Mouse (Mus musculus): Measurements from ENCODE around the gene Elp4. TPM values are rescaled to one million over a fixed set of nuclear protein-coding genes. Genes with fewer than 3 reads are reported as not detected.
A peak's percentile ranks its signal among the peaks of the same experiment; 100 is the strongest.

Gene Elp4
- polyA plus RNA-seq, 1 experiment from 2014 or later = 28.2 TPM

GRCm38 (mm10) chr2:105688436-105689303 lies 215.7 kb downstream of the Elp4 start:
- no peak for ATAC-seq
- peaks cover 81% of the 10 kb centered on the region for H3K27me3 ChIP-seq (replicated peaks; ENCODE audit: control insufficient read depth, insufficient read depth, low read length)
- H3K9me3 ChIP-seq (ENCODE audit: control insufficient read depth, low read length) = no peaks in the 10 kb centered on the region
- H3K4me1 ChIP-seq (ENCODE audit: control insufficient read depth, insufficient read depth, low read length) = peaks cover 5% of the 10 kb centered on the region; the same call in 1 of the 2 replicates
- H3K4me3 ChIP-seq (ENCODE audit: low read length) = no peak overlapping the region; the same call in none of the 2 replicates
- H3K4me2 ChIP-seq (ENCODE audit: low read depth, low read length) = no peak overlapping the region
- 2% methylated on average over 25 of the region's 25 CpGs for WGBS
- H3K9ac ChIP-seq (ENCODE audit: low read depth, low read length) = no peak overlapping the region
- no peaks in the 10 kb centered on the region for H3K36me3 ChIP-seq (ENCODE audit: control insufficient read depth, insufficient read depth, low read length)
- H3K27ac ChIP-seq (ENCODE audit: low read length) = no peak overlapping the region

GRCm38 (mm10) chr2:105688011-105688410 lies 216.4 kb downstream of the Elp4 start:
- Histone ChIP-seq H3K4me3 (ENCODE audit: low read length) (no peak overlapping the region; the same call in none of the 2 replicates), H3K27ac (ENCODE audit: low read length) (no peak overlapping the region), H3K9me3 (ENCODE audit: control insufficient read depth, low read length) (no peaks in the 10 kb centered on the region), H3K36me3 (ENCODE audit: control insufficient read depth, insufficient read depth, low read length) (no peaks in the 10 kb centered on the region), H3K4me1 (ENCODE audit: control insufficient read depth, insufficient read depth, low read length) (peaks cover 5% of the 10 kb centered on the region; the same call in 1 of the 2 replicates), H3K4me2 (ENCODE audit: low read depth, low read length) (0 out of 2 replicates have a peak overlapping the region, but pooled peaks have one; percentile 25), H3K9ac (ENCODE audit: low read depth, low read length) (no peak overlapping the region), H3K27me3 (replicated peaks; ENCODE audit: control insufficient read depth, insufficient read depth, low read length) (peaks cover 81% of the 10 kb centered on the region)
- no peak for ATAC-seq
- 2% methylated on average over 17 of the region's 17 CpGs for WGBS

- 0 out of 2 replicates have a peak overlapping the region, but pooled peaks have one; percentile 25 for H3K4me2 ChIP-seq (ENCODE audit: low read depth, low read length)
- H3K4me1 ChIP-seq (ENCODE audit: control insufficient read depth, insufficient read depth, low read length) = peaks cover 5% of the 10 kb centered on the region; the same call in 1 of the 2 replicates
- no peak overlapping the region for H3K27ac ChIP-seq (ENCODE audit: low read length)
- no peak overlapping the region for H3K9ac ChIP-seq (ENCODE audit: low read depth, low read length)
- H3K9me3 ChIP-seq (ENCODE audit: control insufficient read depth, low read length) = no peaks in the 10 kb centered on the region
- WGBS = 6% methylated on average over 13 of the region's 13 CpGs
- peaks cover 81% of the 10 kb centered on the region for H3K27me3 ChIP-seq (replicated peaks; ENCODE audit: control insufficient read depth, insufficient read depth, low read length)
- H3K4me3 ChIP-seq (ENCODE audit: low read length) = peak overlapping the region; percentile 26
- H3K36me3 ChIP-seq (ENCODE audit: control insufficient read depth, insufficient read depth, low read length) = no peaks in the 10 kb centered on the region
- peak; percentile 76 for ATAC-seq
Measured at GRCm38 (mm10) chr2:105687317-105687991, 216.9 kb downstream of the Elp4 start.

- peaks cover 5% of the 10 kb centered on the region; the same call in 1 of the 2 replicates for H3K4me1 ChIP-seq (ENCODE audit: control insufficient read depth, insufficient read depth, low read length)
- H3K36me3 ChIP-seq (ENCODE audit: control insufficient read depth, insufficient read depth, low read length) = no peaks in the 10 kb centered on the region
- H3K27me3 ChIP-seq (replicated peaks; ENCODE audit: control insufficient read depth, insufficient read depth, low read length) = peaks cover 78% of the 10 kb centered on the region
- no peaks in the 10 kb centered on the region for H3K9me3 ChIP-seq (ENCODE audit: control insufficient read depth, low read length)
- H3K4me3 ChIP-seq (ENCODE audit: low read length) = peak overlapping the region; percentile 26; the same call in 1 of the 2 replicates
- no peak overlapping the region for H3K27ac ChIP-seq (ENCODE audit: low read length)
- WGBS = 2% methylated on average over 36 of the region's 36 CpGs
- ATAC-seq = no peak
- H3K9ac ChIP-seq (ENCODE audit: low read depth, low read length) = no peak overlapping the region
- no peak overlapping the region for H3K4me2 ChIP-seq (ENCODE audit: low read depth, low read length)
Measured at GRCm38 (mm10) chr2:105686363-105687316, 217.7 kb downstream of the Elp4 start.

- Histone ChIP-seq H3K27me3 (replicated peaks; ENCODE audit: control insufficient read depth, insufficient read depth, low read length) (peaks cover 84% of the 10 kb centered on the region), H3K4me2 (ENCODE audit: low read depth, low read length) (no peak overlapping the region), H3K4me3 (ENCODE audit: low read length) (no peak overlapping the region), H3K4me1 (ENCODE audit: control insufficient read depth, insufficient read depth, low read length) (peaks cover 5% of the 10 kb centered on the region; the same call in 1 of the 2 replicates), H3K36me3 (ENCODE audit: control insufficient read depth, insufficient read depth, low read length) (no peaks in the 10 kb centered on the region), H3K9ac (ENCODE audit: low read depth, low read length) (no peak overlapping the region), H3K9me3 (ENCODE audit: control insufficient read depth, low read length) (no peaks in the 10 kb centered on the region), H3K27ac (ENCODE audit: low read length) (no peak overlapping the region)
- WGBS = 8% methylated on average over 11 of the region's 11 CpGs
- no peak for ATAC-seq
Measured at GRCm38 (mm10) chr2:105685651-105686050, 218.7 kb downstream of the Elp4 start.

GRCm38 (mm10) chr2:105684991-105685650 lies 219.2 kb downstream of the Elp4 start:
- no peaks in the 10 kb centered on the region for H3K9me3 ChIP-seq (ENCODE audit: control insufficient read depth, low read length)
- WGBS = 6% methylated on average over 11 of the region's 11 CpGs
- peaks cover 5% of the 10 kb centered on the region; the same call in 1 of the 2 replicates for H3K4me1 ChIP-seq (ENCODE audit: control insufficient read depth, insufficient read depth, low read length)
- H3K27me3 ChIP-seq (replicated peaks; ENCODE audit: control insufficient read depth, insufficient read depth, low read length) = peaks cover 85% of the 10 kb centered on the region
- no peak for ATAC-seq
- no peak overlapping the region for H3K27ac ChIP-seq (ENCODE audit: low read length)
- no peaks in the 10 kb centered on the region for H3K36me3 ChIP-seq (ENCODE audit: control insufficient read depth, insufficient read depth, low read length)
- no peak overlapping the region for H3K4me3 ChIP-seq (ENCODE audit: low read length)
- no peak overlapping the region for H3K4me2 ChIP-seq (ENCODE audit: low read depth, low read length)
- H3K9ac ChIP-seq (ENCODE audit: low read depth, low read length) = no peak overlapping the region

GRCm38 (mm10) chr2:105683771-105684410 lies 220.5 kb downstream of the Elp4 start:
- H3K4me2 ChIP-seq (ENCODE audit: low read depth, low read length) = no peak overlapping the region
- H3K27me3 ChIP-seq (replicated peaks; ENCODE audit: control insufficient read depth, insufficient read depth, low read length) = peaks cover 85% of the 10 kb centered on the region
- peaks cover 5% of the 10 kb centered on the region; the same call in 1 of the 2 replicates for H3K4me1 ChIP-seq (ENCODE audit: control insufficient read depth, insufficient read depth, low read length)
- no peak for ATAC-seq
- no peaks in the 10 kb centered on the region for H3K36me3 ChIP-seq (ENCODE audit: control insufficient read depth, insufficient read depth, low read length)
- H3K9me3 ChIP-seq (ENCODE audit: control insufficient read depth, low read length) = no peaks in the 10 kb centered on the region
- no peak overlapping the region for H3K27ac ChIP-seq (ENCODE audit: low read length)
- H3K9ac ChIP-seq (ENCODE audit: low read depth, low read length) = no peak overlapping the region
- no peak overlapping the region for H3K4me3 ChIP-seq (ENCODE audit: low read length)
- WGBS = 4% methylated on average over 22 of the region's 22 CpGs
